Mouse (Mus musculus) CH12.LX (cell line): ENCODE measurements around the gene Cemip2.

Experiments
- CTCF ChIP-seq, 2 experiments: IDR thresholded peaks in 1 of 2; conservative IDR thresholded peaks in 1 of 2; 2 replicates each; pipeline ENCODE4 v1.5.1; 2011 to 2012; ENCODE audit warnings: low read depth in 2 of 2, low read length in 2 of 2, improper control_type of control experiment in 1 of 2, inconsistent platforms in 1 of 2, mild to moderate bottlenecking in 1 of 2, moderate library complexity in 1 of 2
- ELF1 ChIP-seq: IDR thresholded peaks from 2 replicates; pipeline ENCODE4 v1.6.1; 2014; ENCODE audit warnings: low read depth, mild to moderate bottlenecking, inconsistent platforms, low read length, improper control_type of control experiment
- HCFC1 ChIP-seq: IDR thresholded peaks from 2 replicates; pipeline ENCODE4 v1.6.1; 2012; ENCODE audit warnings: low read depth, mild to moderate bottlenecking, inconsistent platforms, low read length, improper control_type of control experiment
- JUND ChIP-seq: conservative IDR thresholded peaks from 2 replicates; pipeline ENCODE4 v1.6.1; 2011; ENCODE audit warnings: low read depth, low read length, improper control_type of control experiment
- NELFE ChIP-seq: IDR thresholded peaks from 2 replicates; pipeline ENCODE4 v1.6.1; 2011; ENCODE audit warnings: low read depth, low read length, improper control_type of control experiment
- POLR2A ChIP-seq: IDR thresholded peaks from 2 replicates; pipeline ENCODE4 v1.6.1; 2011; ENCODE audit warnings: low read depth, mild to moderate bottlenecking, improper control_type of control experiment, low read length
- SMC3 ChIP-seq: IDR thresholded peaks from 2 replicates; pipeline ENCODE4 v1.6.1; 2011; ENCODE audit warnings: low read depth, low read length, improper control_type of control experiment

DNA sequence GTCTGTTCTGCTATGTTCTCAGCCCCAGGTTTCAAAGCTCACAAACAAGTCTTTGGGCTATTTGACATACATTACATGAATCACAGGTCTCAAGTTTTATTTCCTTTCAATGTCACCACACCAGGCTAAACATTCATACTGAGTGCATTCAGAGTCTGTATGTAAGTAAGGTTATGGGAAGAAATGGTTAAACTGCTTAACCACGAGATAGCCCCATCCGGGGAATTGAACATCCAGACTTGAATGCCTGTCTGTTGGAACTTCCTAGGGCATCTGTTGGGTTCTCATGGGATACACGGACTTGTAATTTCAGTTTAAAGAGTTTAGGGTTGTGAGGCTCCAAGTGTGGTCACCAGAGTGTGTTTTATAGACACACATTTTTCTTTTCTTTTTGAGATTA is 13.2 kb downstream of the Cemip2 start:
- TF ChIP-seq CTCF (conservative IDR thresholded peaks at IDR 0.05 in 1 of 2, IDR thresholded peaks at IDR 0.05 in 1 of 2; ENCODE audit: low read depth in 2 of 2, low read length in 2 of 2) (no peak), POLR2A (no peak), HCFC1 (no peak), JUND (no peak), SMC3 (no peak), NELFE (no peak), ELF1 (no peak)
